In the genomic region with DNA sequence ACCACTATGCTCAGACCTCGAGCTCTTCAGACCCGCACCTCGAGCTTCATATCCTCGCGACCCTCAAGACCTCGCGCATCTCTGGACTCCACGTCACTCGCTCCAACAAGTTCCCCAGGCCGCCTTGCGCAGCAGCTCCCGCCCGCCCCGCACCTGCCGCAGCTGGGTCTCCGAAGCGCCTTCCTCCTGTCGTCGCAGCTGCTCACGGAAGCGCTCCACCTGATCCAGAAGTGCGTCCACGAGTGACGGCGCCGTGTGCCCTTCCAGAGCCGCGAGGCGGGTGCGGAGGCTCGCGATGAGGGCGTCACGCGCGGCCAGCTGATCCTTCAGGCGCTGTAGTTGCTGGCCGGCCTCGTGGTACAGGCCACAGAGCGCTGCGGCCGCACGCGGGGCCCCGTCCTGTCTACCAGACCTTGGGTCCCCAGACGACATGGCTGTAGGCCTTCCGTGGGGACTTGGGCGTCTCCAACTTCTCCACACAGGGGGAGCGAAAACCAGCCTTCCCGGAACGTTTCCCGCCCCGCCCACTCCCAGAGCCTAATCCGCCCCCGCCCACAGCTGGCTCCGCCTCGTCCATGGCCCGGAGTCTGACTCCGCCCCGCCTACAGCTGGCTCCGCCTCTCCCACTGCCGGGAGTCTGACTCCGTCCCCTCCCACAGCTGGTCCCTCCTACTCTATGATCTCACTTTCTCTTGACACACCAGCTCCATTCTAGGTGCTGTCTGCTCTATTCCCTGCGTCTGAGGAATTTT, we compare ENCODE assay signal across 8 mouse cellular contexts. TPM values are rescaled to one million over a fixed set of nuclear protein-coding genes. Genes with fewer than 3 reads are reported as not detected.
DNase-seq lines count a peak whose midpoint lies in the region; ATAC-seq and TF ChIP-seq lines count a peak whose summit lies in the region.

Tnip2 (minus strand) TSS at position 526 of the 752 bp plus-strand sequence.

- ATAC-seq in hindbrain, postnatal 0 days: peak; percentile 98
- ATAC-seq in megakaryocyte, adult 5-6 weeks (ENCODE audit: poor library complexity, severe bottlenecking): peak; percentile 95

- no peaks in the 10 kb centered on the region for H3K36me3 ChIP-seq in hindbrain, postnatal 0 days (ENCODE audit: insufficient read depth, low read length)

- intact Hi-C loops in gastrocnemius, adult 2 months (cut with DNase I): loop anchor here (10.0 kb wide), 1 partner anchor 179 kb away; the partner anchor contains the start of gene Rnf4
- intact Hi-C loops in left cerebral cortex, adult 2 months (cut with DNase I): no loop called here

- under 1% methylated on average over 63 of the region's 64 CpGs for WGBS in hindbrain, postnatal 0 days

- peak within 1 kb of the TSS; percentile 88 for H3K27ac ChIP-seq in gastrocnemius, adult 2 months
- peak within 1 kb of the TSS; percentile 66; the same call in 1 of the 2 replicates for H3K27ac ChIP-seq in hindbrain, postnatal 0 days
- peak within 1 kb of the TSS; percentile 90 for H3K27ac ChIP-seq in left cerebral cortex, adult 2 months

- peak; percentile 88 for DNase-seq in WW6 (ENCODE audit: low read depth, low spot score)
- DNase-seq in cerebellum, postnatal 4 days (ENCODE audit: low spot score in 2 of 2): peak; percentile 70 to 87
- peak; percentile 99 for DNase-seq in gastrocnemius, adult 2 months
- peak; percentile 94 for DNase-seq in hindbrain, postnatal 0 days (ENCODE audit: low spot score)
- DNase-seq in left cerebral cortex, adult 2 months (ENCODE audit: extremely low spot score in 1 of 2, low spot score in 2 of 2): peak; percentile 91 to 92
- peak; percentile 88 to 93 for DNase-seq in right cerebral cortex, adult 2 months (ENCODE audit: low spot score in 2 of 2)
- DNase-seq in urinary bladder, postnatal 14 days (ENCODE audit: low spot score): peak; percentile 98

- peaks cover 8% of the 10 kb centered on the region; the same call in 1 of the 2 replicates for H3K4me1 ChIP-seq in hindbrain, postnatal 0 days (ENCODE audit: insufficient read depth, low read length)

- TF ChIP-seq CTCF in gastrocnemius, adult 2 months (IDR thresholded peaks at IDR 0.05): no peak
- no peak for TF ChIP-seq CTCF in hindbrain, postnatal 0 days (IDR thresholded peaks at IDR 0.05; ENCODE audit: low read depth)
- TF ChIP-seq CTCF in left cerebral cortex, adult 2 months (IDR thresholded peaks at IDR 0.05): no peak

- peak within 1 kb of the TSS; percentile 83 for H3K4me3 ChIP-seq in gastrocnemius, adult 2 months
- H3K4me3 ChIP-seq in hindbrain, postnatal 0 days (ENCODE audit: low read length): peak within 1 kb of the TSS; percentile 67
- H3K4me3 ChIP-seq in left cerebral cortex, adult 2 months: peak within 1 kb of the TSS; percentile 79

- peak within 1 kb of the TSS; percentile 71 for H3K9ac ChIP-seq in hindbrain, postnatal 0 days (replicated peaks; ENCODE audit: low read length)

- no peaks in the 10 kb centered on the region for H3K9me3 ChIP-seq in hindbrain, postnatal 0 days (ENCODE audit: low read length)

- H3K27me3 ChIP-seq in hindbrain, postnatal 0 days (ENCODE audit: insufficient read depth, low read length): no peaks in the 10 kb centered on the region

- peak within 1 kb of the TSS; percentile 94 for H3K4me2 ChIP-seq in hindbrain, postnatal 0 days (ENCODE audit: low read depth, low read length)

RNA-seq across cellular contexts. Expression of gene Tnip2, which starts in this region (rescaled TPM):
- 1 to 10 TPM; 2.3 to 3.0 TPM for total RNA-seq in gastrocnemius, adult 2 months (2021)
- 11.1 and 12.8 TPM in 2 replicates for total RNA-seq in hindbrain, postnatal 0 days (2014; rRNA removed)
- 14.1 and 14.5 TPM in 2 replicates for polyA plus RNA-seq in hindbrain, postnatal 0 days (2015; fragmentation: Nextera tagmentation; extraction: Ambion mirVana)
- total RNA-seq in left cerebral cortex, adult 2 months (2021): 10 to 100 TPM; 20.2 to 21.8 TPM
- total RNA-seq in megakaryocyte, adult 5-6 weeks (2015): 10.9 and 12.1 TPM in 2 replicates
- total RNA-seq in megakaryocyte, adult 5-6 weeks (2017): 34.4 and 41.3 TPM in 2 replicates

Comparison
In these comparisons a context has a peak if more than half of its experiments do, and no peak if none do; other contexts are left out.
1. Peak in every context shown above with its lines: DNase-seq, ATAC-seq, H3K4me3 ChIP-seq and H3K27ac ChIP-seq.